Mouse (Mus musculus): ENCODE data around the gene Haus2. TPM values are rescaled to one million over a fixed set of nuclear protein-coding genes. Genes with fewer than 3 reads are reported as not detected.

Gene Haus2
- total RNA-seq, 4 experiments from 2014 or later = 14.3 to 16.0 (median 15.3) TPM

DNA sequence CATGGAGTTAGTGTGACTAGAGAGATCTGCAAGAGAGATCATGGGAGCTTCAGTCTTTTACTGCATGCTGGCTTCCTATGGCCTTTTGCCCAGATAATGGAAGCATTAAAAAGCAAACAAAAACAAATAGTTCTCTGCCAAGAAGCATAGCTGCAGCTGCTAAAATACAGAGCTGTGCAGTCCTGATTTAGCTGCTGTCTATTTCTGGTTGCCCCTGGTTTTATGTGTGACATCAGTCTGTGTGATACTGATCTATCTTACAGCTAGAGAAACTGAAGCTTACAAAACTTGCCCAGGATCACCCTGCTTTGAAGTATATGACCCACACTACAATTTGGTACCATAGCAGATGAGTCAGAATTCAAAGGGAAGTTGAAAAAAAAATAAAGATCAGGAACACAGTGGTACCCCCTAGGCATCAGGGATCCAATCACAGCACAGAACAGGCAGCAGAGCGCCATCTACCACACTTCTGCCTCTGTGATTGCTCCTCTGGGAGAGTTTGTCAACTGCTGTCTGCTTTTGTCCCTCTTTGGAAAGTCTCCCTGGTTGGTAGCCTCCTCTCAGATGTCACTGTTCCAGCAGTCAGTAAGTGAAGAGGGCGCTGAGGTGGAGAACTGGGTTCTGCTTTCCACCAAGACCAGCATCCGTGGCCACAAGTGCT lies 54.4 kb downstream of the Haus2 start:
- no peak for DNase-seq (ENCODE audit: low spot score in 2 of 2)

DNA sequence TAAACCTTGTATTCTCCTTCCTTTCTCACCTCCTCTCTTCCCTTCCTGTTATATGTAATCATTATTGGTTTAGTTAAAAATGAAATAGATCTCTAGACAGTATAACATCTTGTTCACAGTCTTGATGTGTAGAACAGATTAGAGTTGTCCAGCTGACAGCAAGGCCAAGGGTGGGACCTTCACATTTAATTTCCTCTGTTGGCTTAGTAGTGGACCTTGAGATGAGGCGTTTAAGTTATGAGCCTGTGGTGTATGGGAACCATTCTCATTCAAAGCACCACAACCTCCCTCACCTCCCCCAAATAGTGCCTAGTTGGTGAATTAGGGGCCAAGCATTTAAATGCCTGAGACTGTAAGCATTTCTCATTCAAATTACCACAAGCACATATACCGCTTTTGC lies 58.3 kb downstream of the Haus2 start:
- no peak for DNase-seq (ENCODE audit: low spot score in 2 of 2)

- no peak for DNase-seq (ENCODE audit: low spot score in 2 of 2)
Observed at GRCm38 (mm10) chr2:120670253-120670652, 61.1 kb downstream of the Haus2 start.

Other genes with a start within 250 kb of the Haus2 start
- gene Ganc, start 205.5 kb upstream of the Haus2 start, total RNA-seq (2022) = 10 to 100 TPM; 12.1 to 19.1 (median 15.2) TPM
- 10 to 100 TPM; 37.5 to 46.4 (median 40.1) TPM for gene Tmem87a, start 205.3 kb upstream of the Haus2 start, total RNA-seq (2022)
- 10 to 100 TPM; 13.1 to 22.5 (median 17.3) TPM for gene Capn3, start 153.4 kb upstream of the Haus2 start, total RNA-seq (2022)
- 100 to 1,000 TPM; 144 to 174 (median 166) TPM for gene Zfp106, start 45.5 kb upstream of the Haus2 start, total RNA-seq (2022)
- gene Snap23, start 41.7 kb upstream of the Haus2 start, total RNA-seq (2022) = 10 to 100 TPM; 22.2 to 31.8 (median 26.0) TPM
- gene Lrrc57, start 137 bp downstream of the Haus2 start, total RNA-seq (2022) = 10 to 100 TPM; 25.7 to 36.2 (median 33.4) TPM
- gene Stard9, start 19.7 kb downstream of the Haus2 start, total RNA-seq (2022) = 10 to 100 TPM; 10.1 to 13.8 (median 12.9) TPM
- 10 to 100 TPM; 27.0 to 35.3 (median 29.6) TPM for gene Cdan1, start 240.7 kb downstream of the Haus2 start, total RNA-seq (2022)
- 10 to 100 TPM; 63.7 to 77.3 (median 72.4) TPM for gene Ttbk2, start 241.2 kb downstream of the Haus2 start, total RNA-seq (2022)

Measured in layer of hippocampus, adult 8-10 months (tissue).